Mouse (Mus musculus) cerebellum, adult 11 months (tissue): ENCODE data around the gene Zp1.

Experiments
- DNase-seq: peaks from one replicate; pipeline ENCODE4 v3.0.0; 2022

Gene Zp1

DNA sequence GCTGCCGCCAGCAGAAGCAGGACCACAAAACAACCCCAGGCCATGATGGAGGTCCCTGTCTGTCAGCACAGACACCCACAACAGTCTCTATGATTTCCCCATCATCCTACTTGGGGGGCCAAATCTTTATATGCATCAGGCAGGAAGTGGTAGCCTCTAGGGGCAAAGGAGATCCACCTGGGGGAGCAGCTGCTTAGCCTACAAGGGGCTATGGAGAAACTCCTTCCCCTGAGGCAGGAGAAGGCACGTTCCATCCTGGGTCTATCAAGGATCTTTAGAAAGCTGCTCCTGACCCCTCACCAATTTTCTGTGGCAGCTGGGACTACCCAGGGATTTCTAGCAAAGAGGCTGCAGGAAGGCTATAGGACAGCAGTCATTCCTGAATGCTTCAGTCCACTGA lies at the start of gene Zp1:
Gene Zp1 (minus strand): TSS at position 101 of the 400 bp plus-strand sequence.
- DNase-seq = no peak

DNA sequence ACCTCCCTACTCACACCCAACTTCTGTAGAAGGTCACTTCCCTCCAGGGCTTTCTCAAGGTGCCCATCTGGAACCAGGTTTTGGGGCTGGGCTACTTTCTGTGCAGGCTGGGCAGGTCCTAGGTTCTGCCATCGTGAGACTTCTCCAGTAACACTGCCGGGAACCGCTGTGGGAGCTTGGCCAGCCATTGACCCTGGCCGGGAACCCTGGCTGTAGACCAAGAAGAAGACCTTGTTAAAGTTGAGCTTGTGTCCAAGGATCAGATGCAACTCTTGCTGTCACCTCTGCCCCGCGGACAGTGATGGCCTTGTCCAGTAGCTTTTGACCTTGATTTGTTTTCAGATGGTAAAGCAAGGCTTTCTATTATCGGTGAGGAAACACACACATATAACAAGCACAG lies 48.1 kb upstream of the Zp1 start:
- no peak for DNase-seq

DNA sequence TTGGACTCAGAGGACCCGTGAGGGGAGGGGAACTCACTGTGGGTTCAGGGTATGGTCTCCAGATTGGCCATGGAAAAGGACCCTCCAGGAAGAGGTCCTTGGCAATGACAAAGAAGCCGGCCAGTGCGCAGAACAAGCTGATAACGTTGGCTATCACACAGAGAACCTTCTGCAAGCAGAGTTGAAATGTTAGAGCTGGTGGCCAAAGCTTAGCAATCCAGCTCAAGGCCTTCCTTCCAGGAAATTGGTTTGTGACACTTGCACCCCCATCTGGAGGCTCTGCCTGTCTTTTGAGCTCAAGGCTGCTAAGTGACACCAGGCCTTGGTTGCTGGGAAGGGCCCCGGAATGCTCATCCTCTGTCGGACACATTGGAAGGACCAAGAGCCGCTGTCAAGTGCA lies 45.3 kb upstream of the Zp1 start:
- no peak for DNase-seq

DNA sequence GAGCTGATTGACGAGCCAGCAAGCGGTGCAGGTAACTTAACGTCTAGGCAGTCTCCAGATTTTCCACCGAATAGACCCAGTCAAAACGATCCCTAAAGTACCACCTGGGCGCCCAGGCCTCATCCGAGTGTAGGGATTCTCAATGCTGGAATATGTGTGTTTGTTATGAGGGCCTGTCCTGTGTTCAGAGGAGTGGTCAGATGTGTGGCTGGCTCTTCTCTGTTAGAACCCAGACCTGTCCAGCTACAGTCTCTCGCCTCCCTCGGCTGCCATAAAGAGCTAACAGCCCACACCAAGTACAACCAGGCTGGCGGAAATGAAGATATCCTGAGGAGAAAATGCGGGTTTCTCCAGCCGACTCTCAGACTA lies 39.5 kb upstream of the Zp1 start:
- no peak for DNase-seq

DNA sequence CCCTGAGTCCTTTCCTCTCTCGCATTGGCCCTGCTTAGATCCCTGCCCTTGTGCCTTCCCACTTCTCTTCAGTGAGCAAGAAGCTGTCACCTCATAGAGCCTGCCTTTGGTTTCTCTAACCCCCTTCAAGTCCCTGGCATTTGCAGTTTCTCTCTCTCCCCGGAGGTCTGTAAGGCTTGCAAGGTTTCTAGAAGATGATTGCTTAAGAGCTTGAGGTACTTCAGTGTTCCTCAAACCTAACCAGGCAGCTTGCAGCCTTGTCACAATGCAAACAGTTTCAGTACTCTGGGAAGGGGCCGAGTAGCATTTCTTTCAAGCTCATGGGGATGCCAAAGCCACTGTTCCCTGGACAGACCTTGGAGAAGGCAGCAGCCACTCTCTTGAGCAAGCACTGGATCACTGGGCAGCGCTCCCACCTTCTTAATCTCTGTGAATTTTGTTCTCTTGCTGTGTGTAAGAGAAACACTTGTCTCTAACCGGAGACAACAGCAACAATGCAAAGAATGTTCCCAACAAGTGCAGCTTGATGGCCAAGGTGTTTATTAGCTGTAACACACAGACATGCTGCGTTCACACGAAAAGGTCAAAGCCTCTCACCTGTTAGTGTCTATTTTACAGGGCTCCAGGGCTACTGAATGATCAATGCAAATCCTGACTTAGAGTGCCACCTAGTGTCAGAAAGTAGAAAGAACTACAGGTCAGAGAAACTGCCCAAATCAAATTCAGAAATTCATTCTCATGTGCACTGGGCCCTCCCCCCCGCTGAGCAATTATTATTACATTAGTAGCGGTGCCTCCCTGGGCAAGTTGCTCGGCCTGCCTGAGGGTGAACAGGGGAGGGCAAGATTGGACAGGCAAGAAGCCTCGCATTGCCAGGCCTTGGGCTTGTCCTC lies 38.9 kb upstream of the Zp1 start:
- DNase-seq = peak; percentile 48

DNA sequence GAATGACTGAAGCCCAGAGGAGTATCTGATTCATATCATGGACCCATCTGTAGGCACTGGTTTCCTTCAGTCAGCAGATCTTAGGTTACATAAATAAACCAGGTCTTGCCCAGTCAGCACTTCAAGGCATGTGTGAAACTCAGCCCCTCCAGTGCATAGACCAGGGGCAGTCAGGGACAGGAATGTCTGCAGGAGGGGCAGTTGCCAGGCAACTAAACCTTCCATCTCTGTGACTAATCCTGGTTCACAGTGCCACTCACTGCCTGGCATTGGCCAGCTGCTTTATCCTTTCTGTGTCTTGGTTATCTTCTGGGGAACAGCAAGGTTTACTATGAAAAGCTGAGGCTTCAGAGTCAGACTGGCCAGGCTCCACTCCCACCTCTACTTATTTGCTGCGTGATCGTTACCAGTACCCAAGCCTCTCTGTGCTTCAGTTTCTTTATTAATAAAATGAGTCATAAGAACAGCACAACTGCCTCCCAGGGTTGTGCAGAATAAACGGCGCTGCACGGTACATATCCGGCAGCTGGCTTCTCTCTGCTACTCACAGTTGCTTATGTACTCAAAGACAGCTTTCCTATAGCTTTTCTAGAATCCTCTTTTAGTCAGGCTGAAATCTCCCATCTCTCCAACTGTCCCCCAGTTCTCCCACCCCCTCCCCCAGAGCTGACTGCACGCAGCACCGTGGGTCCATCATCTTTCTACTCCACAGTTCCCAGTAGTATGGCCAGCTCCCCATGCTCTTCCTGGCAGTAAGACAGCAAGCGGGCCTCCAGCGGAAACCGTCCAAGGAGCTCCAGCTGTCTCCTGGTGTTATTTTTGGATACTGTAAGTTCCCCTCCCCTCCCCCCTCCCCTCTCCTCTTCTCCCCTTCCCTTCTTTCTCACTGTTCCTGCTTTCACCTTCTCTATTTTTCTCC lies 31.8 kb upstream of the Zp1 start:
- no peak for DNase-seq

DNA sequence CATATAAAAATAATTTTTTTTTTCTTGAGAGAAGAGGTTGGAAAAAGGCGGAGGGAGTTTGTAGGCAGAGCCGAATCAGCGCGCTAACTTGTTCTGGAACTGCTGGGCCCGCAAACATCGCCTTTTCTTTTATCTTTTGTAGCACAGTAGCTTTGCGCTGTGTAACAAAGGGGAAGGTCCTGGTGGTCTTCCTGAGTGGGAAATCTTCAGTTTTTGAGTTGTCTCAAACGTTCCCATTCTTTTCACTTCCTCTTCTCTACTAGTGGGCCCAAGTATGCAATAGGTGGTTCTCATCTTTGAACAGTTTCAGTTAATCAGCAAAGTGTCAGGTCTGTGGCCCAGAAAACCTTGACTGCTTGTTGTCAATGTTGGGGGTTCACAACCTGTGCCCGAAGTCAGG lies 29.1 kb upstream of the Zp1 start:
- no peak for DNase-seq

DNA sequence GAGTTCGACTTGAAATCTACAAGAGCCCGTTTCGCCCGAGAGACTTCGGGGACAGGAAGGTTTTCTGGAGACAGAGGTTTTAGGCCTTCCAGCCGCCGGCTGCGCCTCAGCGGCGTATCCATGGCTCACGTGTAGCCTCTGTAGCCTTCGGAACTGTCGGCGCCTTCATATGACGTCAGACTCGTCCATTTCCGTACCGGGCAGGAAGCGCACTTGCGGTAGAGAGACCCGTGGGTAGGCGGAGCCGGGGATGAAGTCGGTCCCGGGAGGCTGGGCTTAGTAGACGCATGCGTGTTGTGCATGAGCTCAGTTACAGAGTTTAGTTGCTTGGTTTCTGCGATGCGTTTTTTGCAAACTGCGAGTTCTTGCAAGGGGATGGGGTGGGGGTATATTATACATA lies 28.7 kb upstream of the Zp1 start, which contains the start of gene Ccdc86:
Gene Ccdc86 (minus strand): TSS at position 155 of the 400 bp plus-strand sequence.
- peak; percentile 92 for DNase-seq

DNA sequence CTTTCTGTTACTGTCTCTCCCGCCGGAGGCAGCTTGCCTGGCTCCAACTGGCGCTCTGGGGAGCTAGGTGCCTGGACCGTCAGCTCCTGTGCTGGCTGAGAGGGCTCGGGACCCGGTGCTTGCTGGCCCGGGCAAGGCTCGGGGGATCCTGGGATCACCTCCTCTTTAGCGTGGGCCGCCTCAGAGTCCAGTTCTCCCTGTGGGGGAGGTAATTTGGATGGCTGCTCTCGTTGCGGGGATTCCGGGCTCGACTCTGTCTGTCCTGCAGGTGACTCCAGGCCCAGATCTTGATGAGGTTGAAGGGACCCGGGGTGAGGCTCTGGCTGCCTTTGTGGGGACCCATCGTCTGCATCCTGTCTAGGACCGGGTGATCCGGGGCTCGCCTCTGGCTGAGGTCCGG lies 28.0 kb upstream of the Zp1 start:
- DNase-seq = peak; percentile 31

DNA sequence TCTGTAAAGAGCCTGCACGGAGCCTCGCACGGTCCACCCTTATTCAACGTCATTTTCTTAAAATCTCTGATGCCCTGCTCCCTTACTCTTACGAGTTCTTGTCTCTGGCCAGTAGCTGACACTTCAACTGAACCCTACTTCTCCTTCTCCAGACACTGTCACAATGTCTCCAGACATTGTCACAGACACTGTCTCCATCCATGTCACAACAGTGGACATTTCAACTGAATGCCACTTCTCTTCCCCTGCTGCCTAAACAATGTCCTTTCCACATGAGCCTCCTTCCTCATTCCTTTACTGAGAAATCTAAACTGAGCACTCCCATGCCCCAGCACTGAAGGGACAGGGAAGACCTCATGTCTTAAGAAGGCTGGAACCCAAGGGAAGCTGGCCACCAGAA lies 26.8 kb upstream of the Zp1 start:
- no peak for DNase-seq

DNA sequence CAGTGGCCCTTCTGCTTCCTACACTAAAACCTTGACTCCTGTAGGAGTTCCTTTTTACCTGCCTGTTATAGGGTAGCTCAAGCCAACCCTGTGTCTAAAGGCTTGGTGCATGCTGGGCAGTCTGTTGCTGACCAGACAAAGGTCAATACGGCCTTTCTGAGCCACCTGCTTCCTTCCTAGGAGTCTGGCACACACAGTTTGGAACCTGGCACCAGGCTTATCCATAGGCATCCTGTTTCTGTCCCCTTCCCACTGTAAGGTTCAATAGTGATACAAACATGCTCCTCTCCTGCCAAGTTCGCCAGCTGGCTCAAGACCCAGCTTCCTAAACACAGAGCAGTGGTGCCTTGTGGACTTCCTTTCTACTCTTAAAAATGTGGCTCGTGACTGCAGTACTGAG lies 26.1 kb upstream of the Zp1 start:
- DNase-seq = no peak

DNA sequence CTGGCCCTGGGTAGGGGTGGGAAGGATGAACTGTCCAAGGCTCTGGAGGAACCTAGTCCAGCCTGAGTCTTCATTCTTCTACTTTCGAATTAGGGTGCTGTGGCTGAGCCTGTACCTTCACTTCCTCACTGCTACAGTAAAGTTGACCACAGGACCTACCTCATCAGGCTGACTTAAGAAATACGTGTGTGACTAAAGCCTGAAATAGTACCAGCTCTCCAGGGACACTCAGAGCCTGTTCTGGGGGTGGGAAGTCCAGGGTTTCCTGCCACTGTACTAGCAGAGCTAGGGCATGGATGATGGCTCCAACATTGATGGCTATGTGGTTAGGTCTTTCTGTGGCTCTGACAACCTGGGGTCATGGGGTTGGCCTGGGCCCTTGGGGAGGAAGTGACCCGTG lies 23.5 kb upstream of the Zp1 start:
- DNase-seq = no peak

DNA sequence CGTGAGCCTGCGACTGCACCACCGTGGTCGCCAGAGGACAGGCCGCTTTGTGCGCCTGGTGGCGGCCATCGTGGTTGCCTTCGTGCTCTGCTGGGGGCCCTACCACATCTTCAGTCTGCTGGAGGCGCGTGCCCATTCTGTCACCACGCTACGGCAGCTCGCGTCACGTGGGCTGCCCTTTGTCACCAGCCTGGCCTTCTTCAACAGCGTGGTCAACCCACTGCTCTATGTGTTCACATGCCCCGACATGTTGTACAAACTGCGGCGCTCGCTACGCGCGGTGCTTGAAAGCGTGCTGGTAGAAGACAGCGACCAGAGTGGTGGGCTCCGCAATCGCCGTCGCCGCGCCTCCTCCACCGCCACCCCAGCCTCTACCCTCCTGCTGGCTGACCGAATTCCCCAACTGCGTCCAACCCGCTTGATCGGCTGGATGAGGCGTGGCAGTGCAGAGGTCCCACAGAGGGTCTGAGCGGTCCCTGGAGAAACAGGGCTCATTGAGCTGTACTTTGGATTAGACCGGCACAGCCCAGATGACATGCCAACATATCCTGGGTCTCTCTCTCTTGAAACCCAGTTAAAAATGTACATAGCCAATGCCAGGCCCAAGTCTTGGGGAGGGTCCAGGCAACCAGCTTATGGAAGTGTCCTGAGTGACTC lies 20.5 kb upstream of the Zp1 start:
- DNase-seq = no peak

DNA sequence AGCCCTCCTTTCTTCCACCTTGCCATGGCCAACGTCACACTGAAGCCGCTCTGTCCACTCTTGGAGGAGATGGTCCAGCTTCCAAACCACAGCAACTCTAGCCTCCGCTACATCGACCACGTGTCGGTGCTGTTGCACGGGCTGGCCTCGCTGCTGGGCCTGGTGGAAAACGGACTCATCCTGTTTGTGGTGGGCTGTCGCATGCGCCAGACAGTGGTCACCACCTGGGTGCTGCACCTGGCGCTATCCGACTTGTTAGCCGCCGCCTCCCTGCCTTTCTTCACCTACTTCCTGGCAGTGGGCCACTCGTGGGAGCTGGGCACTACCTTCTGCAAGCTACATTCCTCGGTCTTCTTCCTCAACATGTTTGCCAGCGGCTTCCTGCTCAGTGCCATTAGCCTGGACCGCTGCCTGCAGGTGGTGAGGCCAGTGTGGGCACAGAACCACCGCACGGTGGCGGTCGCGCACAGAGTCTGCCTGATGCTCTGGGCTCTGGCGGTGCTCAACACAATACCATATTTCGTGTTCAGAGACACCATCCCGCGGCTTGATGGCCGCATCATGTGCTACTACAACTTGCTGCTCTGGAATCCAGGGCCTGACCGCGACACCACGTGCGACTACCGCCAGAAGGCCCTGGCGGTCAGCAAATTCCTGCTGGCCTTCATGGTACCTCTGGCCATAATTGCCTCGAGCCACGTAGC lies 19.8 kb upstream of the Zp1 start:
- peak; percentile 81 for DNase-seq

DNA sequence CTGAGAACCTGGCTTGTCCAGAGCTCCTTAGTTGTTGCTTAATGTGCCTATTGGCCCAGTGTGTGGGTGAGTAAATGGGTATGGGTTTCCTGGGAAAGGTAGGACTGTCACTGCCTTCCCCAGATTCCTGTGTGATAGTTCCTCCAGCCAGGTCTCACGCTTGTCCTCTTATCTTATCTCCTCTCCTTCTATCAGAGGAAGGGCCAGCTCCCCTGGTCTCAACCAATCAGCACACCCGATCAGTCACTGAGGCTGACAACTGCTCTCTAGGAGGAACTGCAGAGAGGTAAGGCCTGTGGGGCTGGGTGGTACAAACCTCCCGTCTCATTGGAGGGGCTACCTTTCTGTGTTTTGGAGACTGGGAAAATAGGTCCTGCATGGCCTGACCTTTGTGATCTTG lies 18.3 kb upstream of the Zp1 start:
- DNase-seq = no peak

DNA sequence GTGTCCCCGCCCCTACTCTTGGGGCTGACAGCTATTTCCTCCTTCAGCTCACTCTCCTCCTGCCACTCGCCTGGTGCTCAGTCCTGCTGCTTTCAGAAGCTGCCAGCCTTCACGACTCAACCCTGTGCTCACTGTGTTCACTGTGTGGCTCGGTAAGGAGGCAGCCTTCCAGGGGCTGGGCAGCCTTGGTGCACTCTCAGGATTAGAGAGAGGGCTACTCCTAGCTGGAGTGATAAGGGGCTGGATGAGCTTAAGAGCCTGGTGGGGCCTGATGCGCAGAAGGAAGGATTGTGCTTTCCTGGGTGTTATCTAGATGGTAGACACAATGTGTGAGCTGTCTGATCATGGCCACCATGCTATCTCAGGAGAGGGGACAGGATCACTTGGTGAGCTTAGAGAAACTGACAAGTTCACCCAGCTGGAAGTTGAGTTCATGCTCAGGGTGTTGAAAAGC lies 16.7 kb upstream of the Zp1 start, which contains the start of gene Ptgdr2:
Gene Ptgdr2 (plus strand): TSS at position 51 of the 454 bp plus-strand sequence.
- no peak for DNase-seq

DNA sequence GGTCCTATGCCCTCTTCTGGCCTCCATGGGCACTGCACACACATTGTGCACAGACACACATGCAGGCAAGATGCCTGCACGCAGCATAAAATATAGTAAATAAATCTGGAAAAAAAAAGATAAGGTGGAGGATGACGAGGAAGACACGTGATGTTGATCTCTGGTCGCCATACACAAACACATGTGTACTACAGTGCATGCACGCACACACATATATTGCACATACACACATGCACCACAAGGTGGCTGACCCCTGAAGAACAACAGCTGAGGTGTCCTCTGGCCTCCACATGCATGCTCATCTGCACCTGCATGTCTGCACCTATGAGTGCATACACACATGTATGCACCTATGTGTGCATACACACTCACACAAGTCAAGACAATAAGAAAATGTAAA lies 15.6 kb upstream of the Zp1 start:
- DNase-seq = no peak

DNA sequence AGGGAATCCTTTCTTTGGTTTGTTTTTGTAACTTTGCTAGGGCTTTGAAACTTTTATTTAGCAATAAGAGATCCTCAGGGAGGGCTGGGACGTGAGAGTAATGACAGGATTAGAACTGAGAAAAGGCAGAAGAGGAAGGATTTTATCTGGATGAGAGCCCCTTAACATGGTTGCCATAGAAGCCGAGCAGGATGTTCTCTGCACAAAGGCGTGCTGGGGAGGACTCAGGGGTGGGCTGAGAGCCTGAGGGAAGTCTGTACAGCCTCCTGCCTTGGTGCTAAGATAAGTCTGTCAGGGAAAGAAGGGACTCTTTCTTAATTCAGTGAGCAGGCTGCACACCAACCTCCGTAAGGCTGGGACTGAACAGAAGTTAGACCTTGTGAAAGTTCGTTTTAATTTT lies 14.6 kb upstream of the Zp1 start:
- DNase-seq = no peak

DNA sequence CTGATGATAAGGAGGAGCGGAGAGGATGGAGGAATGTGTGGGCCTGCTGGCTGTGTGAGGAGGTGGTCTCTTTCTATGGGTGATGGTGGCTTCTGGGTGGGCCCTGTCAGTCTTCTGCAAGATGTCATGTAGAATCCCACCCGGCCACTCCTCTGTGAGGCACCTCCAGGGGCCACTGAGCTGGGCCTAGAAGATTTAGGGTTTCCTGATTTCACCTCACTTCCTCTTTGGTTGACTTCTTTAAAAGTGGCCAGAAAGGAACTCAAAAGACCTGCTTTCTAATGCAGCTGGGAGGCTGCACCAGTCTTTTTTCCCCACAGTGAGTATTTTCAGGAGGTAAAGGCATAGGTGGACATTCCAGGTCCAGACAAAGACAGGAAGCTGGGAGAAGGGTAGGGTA lies 10.2 kb upstream of the Zp1 start:
- no peak for DNase-seq

DNA sequence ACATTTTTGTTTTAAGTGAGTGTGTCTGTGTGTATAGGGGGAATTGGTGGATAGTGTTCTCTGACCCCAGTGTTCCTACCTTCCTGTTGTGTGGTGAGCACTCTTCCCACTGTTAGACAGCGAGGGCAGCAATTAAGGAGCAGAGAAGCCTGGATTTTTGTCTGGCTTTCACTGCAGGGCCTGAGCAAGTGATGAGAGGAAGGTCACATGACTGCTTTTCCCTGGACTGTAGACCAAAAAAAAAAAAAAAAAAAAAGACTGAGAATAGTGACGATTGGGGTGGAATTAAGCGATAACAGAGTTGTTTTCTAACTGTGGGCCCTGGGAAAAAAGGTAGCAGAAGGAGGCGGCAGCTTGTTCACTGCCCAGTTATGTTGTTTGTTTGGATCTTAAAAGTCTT lies 6.2 kb upstream of the Zp1 start:
- DNase-seq = no peak

DNA sequence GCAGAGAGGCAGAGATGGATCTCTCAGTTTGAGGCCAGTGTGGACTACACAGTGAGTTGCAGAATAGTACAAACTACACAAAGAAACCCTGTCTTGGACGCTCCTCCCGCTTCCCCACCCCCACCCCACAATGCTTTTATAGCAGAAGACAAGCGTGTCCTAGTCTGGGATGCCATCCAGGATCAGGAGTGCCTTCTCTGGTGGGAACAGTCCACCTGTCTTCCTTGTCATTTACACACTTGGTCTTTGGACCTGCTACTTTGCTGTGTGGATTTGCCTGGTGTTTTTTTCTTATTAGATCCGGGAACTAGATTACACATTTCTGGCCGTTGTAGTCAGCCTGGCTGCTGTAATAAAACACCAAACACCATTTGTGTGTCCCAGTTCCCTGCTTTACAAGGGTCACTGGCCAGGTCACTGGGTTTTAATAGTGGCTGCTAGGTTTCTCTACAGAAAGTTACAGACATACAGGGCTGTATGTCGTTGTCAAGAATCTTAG lies 5.7 kb upstream of the Zp1 start:
- DNase-seq = no peak

DNA sequence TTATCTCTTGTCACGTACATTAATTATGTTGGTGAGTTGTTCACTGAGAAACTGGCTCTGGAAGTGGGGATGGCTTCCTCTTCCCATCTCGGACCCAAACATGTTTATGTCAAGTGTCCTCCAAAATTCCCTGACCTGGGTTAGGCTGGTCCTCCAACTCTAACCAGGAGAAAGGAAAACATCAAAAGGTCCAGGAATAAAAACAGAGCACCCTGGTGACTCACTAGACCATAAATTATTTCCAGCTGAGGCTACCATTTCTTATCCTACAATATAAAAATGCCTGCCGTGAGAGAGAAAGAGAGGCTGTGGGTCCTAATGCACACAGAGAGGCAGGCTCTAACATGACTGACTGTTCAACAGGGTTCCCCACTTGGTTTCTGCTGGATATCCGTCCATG lies 3.8 kb upstream of the Zp1 start:
- DNase-seq = no peak
